Mouse (Mus musculus): Measurements from ENCODE around the gene Vapa.
A peak's percentile ranks its signal among the peaks of the same experiment; 100 is the strongest.

DNA sequence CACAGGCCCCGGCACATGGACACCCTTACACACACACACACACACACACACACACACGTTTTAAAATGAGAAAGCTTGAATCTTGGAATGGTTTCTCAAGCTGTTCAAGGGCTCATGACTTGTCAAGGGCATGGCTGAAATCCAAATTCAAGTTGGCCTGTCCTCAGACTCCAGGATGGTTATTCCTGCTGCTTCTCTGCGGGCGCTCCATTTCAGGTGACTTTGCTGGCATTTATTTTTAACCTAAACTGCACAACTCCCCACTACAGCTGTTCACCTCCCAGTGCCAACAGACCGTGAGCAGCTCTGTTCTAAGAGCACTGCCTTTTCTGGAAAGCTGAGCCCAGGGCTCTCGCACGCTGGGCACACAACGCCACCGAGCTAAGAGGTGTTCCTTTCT, 41.5 kb downstream of the Vapa start:
- TF ChIP-seq POLR2A (IDR thresholded peaks at IDR 0.05; ENCODE audit: insufficient read depth, low read depth, low read length) (no peak), CTCF (IDR thresholded peaks at IDR 0.05) (no peak), EP300 (IDR thresholded peaks at IDR 0.05; ENCODE audit: insufficient read depth, low read depth, low read length) (0 out of 2 replicates have a peak, but pooled peaks have one; percentile 47)

All from heart, adult 2 months (tissue).